Mouse (Mus musculus): ENCODE measurements around the gene Ggt1. TPM values are rescaled to one million over a fixed set of nuclear protein-coding genes. Genes with fewer than 3 reads are reported as not detected.

The Ggt1 gene
- polyA plus RNA-seq, 1 experiment, result not detected

DNA sequence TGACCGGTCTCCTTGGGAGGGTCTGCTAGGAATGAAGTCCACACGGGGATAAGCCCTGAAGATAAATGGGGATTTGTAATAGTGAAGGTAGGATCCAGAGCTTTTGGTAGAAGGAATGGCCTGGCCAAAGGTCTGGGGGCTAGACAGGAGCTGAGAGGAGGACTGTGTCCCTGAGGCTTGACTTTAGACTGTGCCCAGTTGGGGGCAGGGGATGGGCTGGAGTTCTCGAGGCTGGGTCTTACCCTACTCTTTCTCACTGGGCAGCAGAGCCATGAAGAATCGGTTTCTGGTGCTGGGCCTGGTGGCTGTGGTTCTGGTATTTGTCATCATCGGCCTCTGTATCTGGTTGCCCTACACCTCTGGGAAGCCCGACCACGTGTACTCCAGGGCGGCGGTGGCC is 12.6 kb downstream of the Ggt1 start:
- no peak overlapping the region for H3K27ac ChIP-seq (replicated peaks; ENCODE audit: low read depth, low read length)
- no peak overlapping the region for H3K4me3 ChIP-seq (ENCODE audit: insufficient read depth, low read depth, low read length)

DNA sequence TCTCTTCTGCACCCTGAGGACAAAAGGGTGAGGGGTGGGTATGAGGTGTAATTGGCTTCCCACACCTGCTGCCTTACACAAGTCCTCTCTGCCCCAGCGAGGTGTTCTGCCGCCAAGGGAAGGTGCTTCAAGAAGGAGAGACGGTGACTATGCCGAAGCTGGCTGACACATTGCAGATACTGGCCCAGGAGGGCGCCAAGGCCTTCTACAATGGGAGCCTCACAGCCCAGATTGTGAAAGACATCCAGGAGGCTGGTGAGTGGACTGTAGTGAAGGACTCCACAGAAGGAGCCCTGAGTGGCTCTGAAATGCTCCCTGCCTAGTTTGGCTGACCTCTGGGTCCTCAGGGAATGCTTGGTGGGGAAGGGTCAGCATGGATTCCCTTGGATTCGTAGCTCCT is 17.7 kb downstream of the Ggt1 start:
- no peak overlapping the region for H3K27ac ChIP-seq (replicated peaks; ENCODE audit: low read depth, low read length)

More for the DNA sequence above, 12.6 kb downstream of the Ggt1 start:
- H3K4me1 ChIP-seq (ENCODE audit: control insufficient read depth, insufficient read depth, insufficient read length, low read length), result no peaks in the 10 kb centered on the region

GRCm38 (mm10) chr10:75585876-75586552 is 24.6 kb downstream of the Ggt1 start:
- no peak overlapping the region for H3K4me3 ChIP-seq (ENCODE audit: insufficient read depth, low read depth, low read length)
- H3K4me1 ChIP-seq (ENCODE audit: control insufficient read depth, insufficient read depth, insufficient read length, low read length), result peaks cover 3% of the 10 kb centered on the region; the same call in 1 of the 2 replicates
- no peak overlapping the region for H3K27ac ChIP-seq (replicated peaks; ENCODE audit: low read depth, low read length)

More for the DNA sequence above, 17.7 kb downstream of the Ggt1 start:
- Histone ChIP-seq H3K4me1 (ENCODE audit: control insufficient read depth, insufficient read depth, insufficient read length, low read length) (no peaks in the 10 kb centered on the region), H3K4me3 (ENCODE audit: insufficient read depth, low read depth, low read length) (no peak overlapping the region)

DNA sequence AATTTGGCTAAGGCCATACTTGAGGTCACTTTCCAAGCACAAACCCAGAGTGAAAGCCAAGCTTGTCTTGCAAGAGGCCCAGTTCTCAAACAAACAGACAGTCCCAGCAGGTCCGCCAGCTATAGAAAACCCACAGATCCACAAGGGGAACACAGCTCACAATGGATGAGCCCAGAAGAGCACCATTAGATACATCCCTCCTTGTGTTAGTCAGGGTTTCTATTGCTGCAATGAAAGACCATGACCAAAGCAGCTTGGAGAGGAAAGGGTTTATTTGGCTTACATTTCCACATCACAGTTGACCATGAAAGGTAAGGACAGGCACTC is 25.1 kb downstream of the Ggt1 start:
- Histone ChIP-seq H3K27ac (replicated peaks; ENCODE audit: low read depth, low read length) (no peak overlapping the region), H3K4me1 (ENCODE audit: control insufficient read depth, insufficient read depth, insufficient read length, low read length) (peaks cover 3% of the 10 kb centered on the region; the same call in 1 of the 2 replicates), H3K4me3 (ENCODE audit: insufficient read depth, low read depth, low read length) (no peak overlapping the region)

DNA sequence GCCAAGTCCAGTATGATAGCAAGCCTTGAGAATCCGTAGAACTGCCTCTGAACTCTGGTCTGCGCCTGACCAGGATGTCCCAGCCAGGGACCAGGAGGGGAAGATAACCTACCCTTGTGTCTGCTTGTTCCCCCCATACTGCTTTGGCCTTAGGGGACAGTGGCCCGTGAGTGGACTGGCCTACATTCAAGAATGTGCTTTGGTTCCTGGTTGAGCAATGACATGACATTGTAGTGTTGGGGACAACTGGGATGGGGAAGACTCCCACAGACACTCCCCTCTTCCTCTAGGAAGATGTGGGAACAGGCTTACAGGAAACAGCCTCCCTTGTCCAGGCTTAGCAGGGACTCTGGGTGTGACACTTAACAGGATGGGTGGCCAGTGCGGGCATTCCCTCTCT is 26.4 kb downstream of the Ggt1 start:
- H3K4me1 ChIP-seq (ENCODE audit: control insufficient read depth, insufficient read depth, insufficient read length, low read length), result peaks cover 3% of the 10 kb centered on the region; the same call in 1 of the 2 replicates
- H3K4me3 ChIP-seq (ENCODE audit: insufficient read depth, low read depth, low read length), result no peak overlapping the region
- H3K27ac ChIP-seq (replicated peaks; ENCODE audit: low read depth, low read length), result peak overlapping the region; percentile 31; the same call in 1 of the 2 replicates

DNA sequence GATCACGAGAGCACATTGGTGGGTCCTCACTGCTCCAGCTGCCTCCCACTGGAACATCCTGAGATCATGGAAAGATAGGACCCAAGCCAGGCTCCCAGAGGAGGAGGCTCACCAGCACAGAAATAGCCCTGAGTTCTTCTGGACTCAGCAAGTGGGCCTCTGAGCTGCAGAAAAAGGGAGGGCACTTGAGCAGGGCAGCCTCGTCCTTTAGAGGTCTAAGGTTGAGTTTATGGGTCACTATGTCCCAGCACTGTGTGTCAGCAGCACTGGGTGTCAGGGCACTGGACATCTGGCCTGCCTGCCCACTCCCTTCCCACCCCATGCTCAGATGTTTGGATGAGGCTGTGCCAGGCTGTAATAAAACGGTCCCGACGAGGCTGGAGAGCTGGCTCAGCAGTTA is 26.9 kb downstream of the Ggt1 start:
- no peak overlapping the region for H3K4me3 ChIP-seq (ENCODE audit: insufficient read depth, low read depth, low read length)
- H3K27ac ChIP-seq (replicated peaks; ENCODE audit: low read depth, low read length), result 0 out of 2 replicates have a peak overlapping the region, but pooled peaks have one; percentile 9
- peaks cover 3% of the 10 kb centered on the region; the same call in 1 of the 2 replicates for H3K4me1 ChIP-seq (ENCODE audit: control insufficient read depth, insufficient read depth, insufficient read length, low read length)

DNA sequence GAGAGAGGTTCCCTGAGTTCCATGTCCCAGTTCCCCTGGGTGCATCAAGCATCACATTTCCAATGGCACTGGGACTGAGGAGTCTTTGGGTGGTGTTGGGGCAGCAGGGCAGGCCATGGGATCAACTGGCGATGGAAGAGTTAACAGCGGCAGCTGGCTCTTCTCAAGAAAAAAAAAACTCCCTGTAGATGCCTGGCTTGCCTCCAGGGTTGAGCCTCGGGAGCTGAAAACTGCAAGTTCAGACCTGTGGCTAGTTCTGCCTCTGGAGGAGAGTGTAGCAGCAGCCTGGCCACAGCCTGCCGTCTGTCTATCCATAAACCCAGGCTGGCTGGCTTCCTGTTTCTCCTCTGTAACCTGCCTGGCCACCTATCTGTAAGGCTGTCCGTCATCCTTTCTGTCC is 27.7 kb downstream of the Ggt1 start, which contains the start of gene Ggt5:
Gene Ggt5, plus strand, starts transcription at position 212 of the 400 bp plus-strand sequence.
- Histone ChIP-seq H3K4me3 (ENCODE audit: insufficient read depth, low read depth, low read length) (peak within 1 kb of the TSS; percentile 54), H3K4me1 (ENCODE audit: control insufficient read depth, insufficient read depth, insufficient read length, low read length) (peaks cover 3% of the 10 kb centered on the region; the same call in 1 of the 2 replicates), H3K27ac (replicated peaks; ENCODE audit: low read depth, low read length) (peak within 1 kb of the TSS; percentile 78)

DNA sequence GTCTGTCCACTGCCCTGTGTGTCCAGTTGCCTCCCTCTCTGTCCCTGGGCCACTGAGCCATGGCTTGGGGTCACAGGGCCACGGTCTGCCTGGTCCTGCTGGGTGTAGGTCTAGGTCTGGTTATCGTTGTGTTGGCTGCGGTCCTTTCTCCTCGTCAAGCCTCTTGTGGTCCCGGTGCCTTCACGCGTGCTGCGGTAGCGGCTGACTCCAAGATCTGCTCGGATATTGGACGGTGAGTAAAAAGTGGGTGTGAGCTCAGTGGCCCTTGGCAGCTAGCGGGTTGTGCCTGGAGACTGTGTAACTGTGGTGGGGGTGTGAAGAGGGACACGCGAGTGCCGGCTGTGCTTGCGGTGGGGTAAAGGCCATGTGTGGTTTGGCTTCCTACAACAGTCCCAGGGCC is 28.2 kb downstream of the Ggt1 start:
- Histone ChIP-seq H3K4me3 (ENCODE audit: insufficient read depth, low read depth, low read length) (peak overlapping the region; percentile 54), H3K4me1 (ENCODE audit: control insufficient read depth, insufficient read depth, insufficient read length, low read length) (peaks cover 3% of the 10 kb centered on the region; the same call in 1 of the 2 replicates), H3K27ac (replicated peaks; ENCODE audit: low read depth, low read length) (peak overlapping the region; percentile 78)

DNA sequence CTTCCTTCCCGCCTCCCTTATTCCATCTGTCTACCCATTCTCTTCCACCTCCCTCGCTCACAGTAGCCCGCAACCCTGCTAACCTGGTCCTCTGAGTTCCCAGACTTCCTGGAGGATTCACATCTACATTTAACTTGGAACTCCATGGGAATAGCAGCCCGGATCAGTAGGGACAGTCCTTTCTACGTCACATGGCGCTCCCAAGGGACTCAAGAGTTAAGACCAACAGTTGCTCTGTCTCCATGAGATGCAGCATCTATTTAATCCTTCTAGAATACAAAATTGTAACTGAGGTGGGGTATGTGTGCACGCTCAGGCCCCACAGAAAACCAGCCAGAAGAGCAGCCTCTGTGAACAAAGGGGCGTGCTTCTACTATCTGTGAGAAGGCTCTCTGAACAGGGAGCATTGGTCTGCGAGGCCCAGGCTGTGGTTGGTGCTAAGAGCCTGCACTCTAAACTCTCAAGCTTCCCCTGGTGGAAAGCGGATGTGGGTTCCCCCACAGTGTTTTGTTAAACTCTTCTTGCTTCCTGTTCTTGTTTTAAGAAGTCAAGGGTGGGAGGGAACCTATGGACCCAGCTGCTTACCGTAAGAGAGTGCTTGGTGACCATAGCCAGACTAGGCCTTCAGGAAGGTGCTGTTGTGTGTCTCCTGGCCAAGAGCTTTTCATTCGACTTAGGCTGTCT is 29.9 kb downstream of the Ggt1 start:
- H3K27ac ChIP-seq (replicated peaks; ENCODE audit: low read depth, low read length), result peak overlapping the region; percentile 80
- H3K4me1 ChIP-seq (ENCODE audit: control insufficient read depth, insufficient read depth, insufficient read length, low read length), result peaks cover 3% of the 10 kb centered on the region; the same call in 1 of the 2 replicates
- peak overlapping the region; percentile 7; the same call in 1 of the 2 replicates for H3K4me3 ChIP-seq (ENCODE audit: insufficient read depth, low read depth, low read length)

DNA sequence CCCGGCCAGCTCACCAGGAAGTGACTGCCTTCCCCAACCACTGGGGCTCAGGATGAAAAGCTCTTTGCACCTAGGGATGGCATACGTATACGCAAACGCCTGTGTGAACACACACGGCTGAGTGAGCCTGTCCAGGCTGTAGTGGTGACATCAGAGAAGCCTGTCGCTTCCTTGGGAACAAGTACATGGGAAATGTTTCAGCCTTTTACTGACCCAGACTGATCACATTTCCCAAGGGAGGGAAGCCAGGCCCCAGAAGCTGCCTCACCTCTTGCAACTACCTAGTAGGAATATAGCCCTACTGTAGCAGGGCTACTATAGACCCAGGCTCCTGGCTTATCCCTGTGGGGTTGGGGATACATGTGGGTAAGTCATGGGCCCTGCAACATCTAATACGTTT is 31.2 kb downstream of the Ggt1 start:
- no peak overlapping the region for H3K4me3 ChIP-seq (ENCODE audit: insufficient read depth, low read depth, low read length)
- no peak overlapping the region for H3K27ac ChIP-seq (replicated peaks; ENCODE audit: low read depth, low read length)
- peaks cover 3% of the 10 kb centered on the region; the same call in 1 of the 2 replicates for H3K4me1 ChIP-seq (ENCODE audit: control insufficient read depth, insufficient read depth, insufficient read length, low read length)

DNA sequence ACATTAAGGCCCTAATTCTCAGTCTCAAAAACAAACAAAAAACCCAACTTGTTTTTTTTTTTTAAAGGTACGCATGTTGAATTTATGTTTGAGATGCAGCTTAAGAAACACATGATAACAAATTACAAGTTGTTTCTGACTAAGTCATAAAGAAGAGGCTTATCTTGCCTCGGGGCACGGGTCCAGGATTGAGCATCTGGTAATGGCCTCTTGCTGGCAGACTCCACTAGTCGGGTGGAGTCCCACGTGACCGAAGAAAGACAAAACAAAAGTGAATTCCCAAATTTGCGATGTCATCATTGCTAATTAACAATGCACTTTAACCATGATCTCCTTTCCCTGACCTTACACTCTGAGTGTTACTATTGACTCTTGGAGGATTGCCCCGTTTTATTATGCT is 34.6 kb downstream of the Ggt1 start:
- Histone ChIP-seq H3K27ac (replicated peaks; ENCODE audit: low read depth, low read length) (no peak overlapping the region), H3K4me1 (ENCODE audit: control insufficient read depth, insufficient read depth, insufficient read length, low read length) (no peaks in the 10 kb centered on the region)

GRCm38 (mm10) chr10:75600189-75600730 is 38.9 kb downstream of the Ggt1 start:
- no peak overlapping the region for H3K27ac ChIP-seq (replicated peaks; ENCODE audit: low read depth, low read length)
- H3K4me1 ChIP-seq (ENCODE audit: control insufficient read depth, insufficient read depth, insufficient read length, low read length), result no peaks in the 10 kb centered on the region

More for the DNA sequence above, 34.6 kb downstream of the Ggt1 start:
- H3K4me3 ChIP-seq (ENCODE audit: insufficient read depth, low read depth, low read length), result no peak overlapping the region

DNA sequence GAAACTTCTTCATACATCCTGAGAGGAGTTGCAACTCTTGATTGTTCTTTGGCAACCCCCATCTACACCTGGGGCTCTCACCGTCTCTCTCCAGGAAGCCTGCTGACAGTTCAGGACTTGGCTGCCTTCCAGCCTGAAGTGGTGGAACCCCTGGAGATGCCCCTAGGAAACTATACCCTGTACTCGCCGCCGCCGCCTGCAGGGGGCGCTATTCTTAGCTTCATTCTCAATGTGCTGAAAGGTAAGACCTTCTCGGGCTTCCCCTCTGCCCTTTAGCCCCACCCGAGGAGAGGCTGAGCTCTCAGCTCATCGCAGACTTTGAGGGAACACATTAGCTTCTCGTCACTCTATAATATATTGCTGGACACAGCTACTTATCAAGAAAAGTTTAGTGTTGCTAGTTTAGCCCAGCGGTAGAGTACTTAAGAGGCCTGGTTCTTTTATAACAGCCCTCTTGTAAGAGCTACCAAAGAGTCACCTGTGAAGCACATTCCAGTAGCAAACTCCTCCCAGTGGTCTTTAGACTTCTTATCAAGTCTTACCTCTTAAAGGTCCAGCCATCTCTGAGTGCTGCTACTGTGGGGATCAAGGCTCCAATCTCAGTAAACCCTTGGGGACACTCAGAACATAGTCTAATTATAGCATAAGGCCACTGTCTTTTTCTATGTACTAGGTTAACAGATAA is 43.9 kb downstream of the Ggt1 start:
- H3K4me3 ChIP-seq (ENCODE audit: insufficient read depth, low read depth, low read length), result no peak overlapping the region
- H3K27ac ChIP-seq (replicated peaks; ENCODE audit: low read depth, low read length), result no peak overlapping the region
- no peaks in the 10 kb centered on the region for H3K4me1 ChIP-seq (ENCODE audit: control insufficient read depth, insufficient read depth, insufficient read length, low read length)

More at GRCm38 (mm10) chr10:75600189-75600730, 38.9 kb downstream of the Ggt1 start:
- no peak overlapping the region for H3K4me3 ChIP-seq (ENCODE audit: insufficient read depth, low read depth, low read length)

- Histone ChIP-seq H3K27ac (replicated peaks; ENCODE audit: low read depth, low read length) (no peak overlapping the region), H3K4me1 (ENCODE audit: control insufficient read depth, insufficient read depth, insufficient read length, low read length) (no peaks in the 10 kb centered on the region), H3K4me3 (ENCODE audit: insufficient read depth, low read depth, low read length) (no peak overlapping the region)
These were observed 45.8 kb downstream of the Ggt1 start for GRCm38 (mm10) chr10:75607253-75607652.

DNA sequence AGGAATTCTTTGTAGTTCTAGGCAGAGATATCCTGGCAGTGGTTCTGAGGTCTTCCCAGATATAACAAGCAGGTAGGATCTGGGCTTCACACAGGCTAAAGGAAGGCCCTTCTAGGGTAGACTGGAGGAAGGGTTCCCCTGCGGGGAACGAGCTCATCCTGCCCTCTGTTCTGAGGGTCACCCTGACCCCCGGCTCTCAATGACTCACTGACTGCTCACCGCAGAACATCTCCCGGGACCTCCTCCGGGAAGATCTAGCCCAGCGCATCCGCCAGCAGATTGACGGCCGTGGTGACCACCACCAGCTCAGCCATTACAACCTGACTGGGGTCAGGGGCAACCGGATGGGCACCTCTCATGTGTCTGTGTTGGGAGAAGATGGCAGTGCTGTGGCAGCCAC is 47.6 kb downstream of the Ggt1 start:
- H3K27ac ChIP-seq (replicated peaks; ENCODE audit: low read depth, low read length), result no peak overlapping the region
- no peaks in the 10 kb centered on the region for H3K4me1 ChIP-seq (ENCODE audit: control insufficient read depth, insufficient read depth, insufficient read length, low read length)
- H3K4me3 ChIP-seq (ENCODE audit: insufficient read depth, low read depth, low read length), result no peak overlapping the region
